Mouse (Mus musculus) liver, adult 2 months (tissue): ENCODE results near the gene Rp9. TPM values are rescaled to one million over a fixed set of nuclear protein-coding genes. Genes with fewer than 3 reads are reported as not detected.

Experiments used
- DNase-seq: peaks from one replicate; pipeline ENCODE4 v3.0.0-alpha.2; 2011; ENCODE audit warnings: low read depth, low spot score; ENCODE audit errors: extremely low read depth
- H3K27ac ChIP-seq: fragments of 200-500 bp; replicated peaks from 2 replicates; pipeline ENCODE4 v1.5.1; 2012; ENCODE audit warnings: low read depth, mild to moderate bottlenecking, control low read depth, inconsistent platforms, low read length; ENCODE audit not compliant: insufficient read depth
- H3K27me3 ChIP-seq: fragments of 200-500 bp; 2 replicates; pipeline ENCODE4 v1.6.1; 2012; ENCODE audit warnings: mild to moderate bottlenecking, moderate library complexity, low read length, inconsistent platforms; ENCODE audit not compliant: control insufficient read depth, insufficient read depth
- H3K36me3 ChIP-seq: fragments of 200-500 bp; 2 replicates; pipeline ENCODE4 v1.6.1; 2012; ENCODE audit warnings: low read length, inconsistent platforms; ENCODE audit not compliant: control insufficient read depth, insufficient read depth
- H3K4me1 ChIP-seq: fragments of 200-500 bp; 2 replicates; pipeline ENCODE4 v1.6.1; 2011; ENCODE audit warnings: low read length; ENCODE audit not compliant: control insufficient read depth, insufficient read depth
- H3K4me3 ChIP-seq: fragments of 200-500 bp; 2 replicates; pipeline ENCODE4 v1.5.1; 2011; ENCODE audit warnings: low read depth, mild to moderate bottlenecking, control low read depth, low read length, moderate library complexity; ENCODE audit not compliant: insufficient read depth
- H3K79me2 ChIP-seq: fragments of 200-500 bp; 2 replicates; pipeline ENCODE4 v1.6.1; 2012; ENCODE audit warnings: inconsistent platforms, mild to moderate bottlenecking, low read length, moderate library complexity; ENCODE audit not compliant: control insufficient read depth, insufficient read depth
- H3K9ac ChIP-seq: fragments of 200-500 bp; 2 replicates; pipeline ENCODE4 v1.6.1; 2012; ENCODE audit warnings: low read depth, mild to moderate bottlenecking, control low read depth, inconsistent platforms, low read length
- CTCF ChIP-seq: fragments of 200-500 bp; IDR thresholded peaks from 2 replicates; pipeline ENCODE4 v1.5.1; 2011; ENCODE audit warnings: low read depth, low read length, control low read depth
- POLR2A ChIP-seq: fragments of 200-500 bp; IDR thresholded peaks from 2 replicates; pipeline ENCODE4 v1.6.1; 2011; ENCODE audit warnings: low read length, control low read depth; ENCODE audit not compliant: insufficient read depth; ENCODE audit errors: extremely low read depth
- WGBS: fragments of 180-500 bp; shearing (Covaris S2); methylation state at CpG from one replicate; pipeline ENCODE4 v1.1.7; 2018; 5-methylcytosine and 5-hydroxymethylcytosine counted together
- polyA plus RNA-seq: library from polyadenylated mRNA; depleted of rRNA; stranded (reverse); fragments of >200 nt; gene quantifications from 2 replicates; pipeline ENCODE4 v1.2.3, GENCODE M21; 2012
- total RNA-seq: library from RNA; depleted of rRNA; stranded (reverse); fragments of >200 nt; gene quantifications from 2 replicates; pipeline ENCODE4 v1.2.3, GENCODE M21; 2014

Rp9 gene
- total and polyA plus RNA-seq, 2 experiments = 47.1 to 58.1 TPM

- no peak for DNase-seq
- WGBS = 64% methylated on average over 14 of the region's 14 CpGs
- no peak for TF ChIP-seq POLR2A
- TF ChIP-seq CTCF = no peak
- Histone ChIP-seq H3K27me3 (no peaks in the 10 kb centered on the region), H3K36me3 (no peaks in the 10 kb centered on the region), H3K9ac (no peak overlapping the region), H3K79me2 (no peaks in the 10 kb centered on the region), H3K4me1 (peaks cover 7% of the 10 kb centered on the region; the same call in 1 of the 2 replicates), H3K4me3 (no peak overlapping the region), H3K27ac (no peak overlapping the region)
Measured at GRCm38 (mm10) chr9:22428666-22429410, 40.7 kb downstream of the Rp9 start.

- Histone ChIP-seq H3K36me3 (no peaks in the 10 kb centered on the region), H3K4me1 (peaks cover 7% of the 10 kb centered on the region; the same call in 1 of the 2 replicates), H3K27ac (no peak overlapping the region), H3K4me3 (no peak overlapping the region), H3K79me2 (no peaks in the 10 kb centered on the region), H3K9ac (no peak overlapping the region), H3K27me3 (no peaks in the 10 kb centered on the region)
- no peak for DNase-seq
- WGBS = 66% methylated on average over 4 of the region's 4 CpGs
- TF ChIP-seq POLR2A = no peak
- no peak for TF ChIP-seq CTCF
Measured at GRCm38 (mm10) chr9:22428028-22428665, 41.4 kb downstream of the Rp9 start.

GRCm38 (mm10) chr9:22424719-22425118 lies 44.8 kb downstream of the Rp9 start:
- peaks cover 3% of the 10 kb centered on the region; the same call in 1 of the 2 replicates for H3K4me1 ChIP-seq
- DNase-seq = no peak
- no peaks in the 10 kb centered on the region for H3K36me3 ChIP-seq
- WGBS = 92% methylated on average over 4 of the region's 4 CpGs
- no peak overlapping the region for H3K9ac ChIP-seq
- H3K27ac ChIP-seq = no peak overlapping the region
- no peak overlapping the region for H3K4me3 ChIP-seq
- no peak for TF ChIP-seq POLR2A
- no peak for TF ChIP-seq CTCF
- H3K27me3 ChIP-seq = no peaks in the 10 kb centered on the region
- H3K79me2 ChIP-seq = no peaks in the 10 kb centered on the region

- Histone ChIP-seq H3K36me3 (no peaks in the 10 kb centered on the region), H3K79me2 (no peaks in the 10 kb centered on the region), H3K27ac (no peak overlapping the region), H3K4me3 (no peak overlapping the region), H3K4me1 (no peaks in the 10 kb centered on the region; the same call in 1 of the 2 replicates), H3K27me3 (no peaks in the 10 kb centered on the region), H3K9ac (no peak overlapping the region)
- DNase-seq = no peak
- WGBS = 44% methylated on average over 10 of the region's 10 CpGs
- TF ChIP-seq CTCF (no peak), POLR2A (no peak)
Measured at GRCm38 (mm10) chr9:22424196-22424595, 45.3 kb downstream of the Rp9 start.

- Histone ChIP-seq H3K9ac (no peak overlapping the region), H3K36me3 (no peaks in the 10 kb centered on the region), H3K79me2 (no peaks in the 10 kb centered on the region), H3K27me3 (no peaks in the 10 kb centered on the region), H3K4me1 (no peaks in the 10 kb centered on the region; the same call in 1 of the 2 replicates), H3K27ac (no peak overlapping the region), H3K4me3 (no peak overlapping the region)
- 82% methylated on average over 1 of the region's 1 CpGs for WGBS
- DNase-seq = no peak
- TF ChIP-seq CTCF (no peak), POLR2A (no peak)
Measured at GRCm38 (mm10) chr9:22423507-22423906, 46.0 kb downstream of the Rp9 start.

- TF ChIP-seq POLR2A = no peak
- no peak for TF ChIP-seq CTCF
- H3K4me3 ChIP-seq = no peak overlapping the region
- DNase-seq = no peak
- no peak overlapping the region for H3K9ac ChIP-seq
- H3K79me2 ChIP-seq = no peaks in the 10 kb centered on the region
- WGBS = 80% methylated on average over 1 of the region's 1 CpGs
- peaks cover 5% of the 10 kb centered on the region; the same call in 1 of the 2 replicates for H3K4me1 ChIP-seq
- no peaks in the 10 kb centered on the region for H3K27me3 ChIP-seq
- no peaks in the 10 kb centered on the region for H3K36me3 ChIP-seq
- H3K27ac ChIP-seq = no peak overlapping the region
Measured at GRCm38 (mm10) chr9:22422559-22422958, 47.0 kb downstream of the Rp9 start.
